Mouse (Mus musculus) left cerebral cortex, adult 11 months (tissue): ENCODE measurements around the gene Gm49368.

Source experiments
- DNase-seq: peaks from one replicate; pipeline ENCODE4 v3.0.0; 2022; ENCODE audit warnings: low spot score

The Gm49368 gene

DNA sequence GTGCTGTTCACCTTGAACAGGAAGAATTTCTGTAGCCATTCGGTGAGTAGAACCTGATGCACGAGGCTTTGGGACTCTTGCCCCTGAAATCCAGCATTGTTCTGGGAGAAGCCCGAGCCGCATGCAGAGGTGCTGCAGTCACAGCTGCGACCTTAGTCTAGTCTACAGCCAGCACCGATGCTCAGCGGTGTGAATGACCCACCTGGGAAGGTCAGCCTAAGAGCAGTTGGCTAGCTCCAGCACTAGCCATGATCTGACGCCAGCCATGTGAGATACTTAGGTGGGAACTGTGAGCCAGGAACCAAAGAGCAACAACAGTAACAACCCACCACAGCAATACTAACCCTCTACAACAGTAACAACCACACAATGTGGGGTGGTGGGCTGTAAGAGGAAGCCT, 4.6 kb upstream of the Gm49368 start:
- no peak for DNase-seq

DNA sequence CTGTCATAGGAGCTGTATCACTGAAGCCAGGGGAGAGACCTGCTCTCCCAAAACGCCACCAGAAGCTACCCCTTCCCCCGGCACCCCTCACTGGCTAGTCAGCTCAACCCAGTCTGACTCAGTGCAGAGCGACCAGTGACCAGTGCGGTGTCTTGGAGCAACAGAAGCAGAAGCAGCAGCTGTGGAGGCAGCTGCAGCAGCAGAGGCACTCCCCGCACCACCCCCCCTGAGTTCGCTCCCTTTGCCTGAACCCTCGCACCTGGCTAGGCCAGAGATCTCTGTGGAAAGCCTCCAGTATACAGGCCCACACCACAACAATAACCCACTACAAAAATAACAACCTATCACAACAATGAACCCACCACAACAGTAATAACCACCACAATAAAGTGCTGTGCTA, 3.9 kb upstream of the Gm49368 start:
- DNase-seq, result no peak

DNA sequence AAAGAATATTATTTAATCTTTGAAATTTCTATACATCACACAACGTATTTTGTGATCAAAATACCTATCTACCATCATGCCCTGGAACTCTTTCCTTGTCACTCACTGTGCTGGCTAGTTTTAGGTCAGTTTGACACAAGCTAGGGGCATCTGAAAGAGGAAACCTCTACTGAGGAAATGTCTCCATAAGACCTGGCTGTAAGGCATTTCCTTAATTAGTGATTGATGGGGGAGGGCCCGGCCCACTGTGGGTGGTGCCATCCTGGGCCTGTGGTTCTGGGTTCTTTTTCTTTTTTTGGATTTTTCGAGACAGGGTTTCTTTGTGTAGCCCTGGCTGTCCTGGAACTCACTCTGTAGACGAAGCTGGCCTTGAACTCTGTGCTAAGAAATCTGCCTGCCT, 3.4 kb upstream of the Gm49368 start:
- DNase-seq, result no peak

DNA sequence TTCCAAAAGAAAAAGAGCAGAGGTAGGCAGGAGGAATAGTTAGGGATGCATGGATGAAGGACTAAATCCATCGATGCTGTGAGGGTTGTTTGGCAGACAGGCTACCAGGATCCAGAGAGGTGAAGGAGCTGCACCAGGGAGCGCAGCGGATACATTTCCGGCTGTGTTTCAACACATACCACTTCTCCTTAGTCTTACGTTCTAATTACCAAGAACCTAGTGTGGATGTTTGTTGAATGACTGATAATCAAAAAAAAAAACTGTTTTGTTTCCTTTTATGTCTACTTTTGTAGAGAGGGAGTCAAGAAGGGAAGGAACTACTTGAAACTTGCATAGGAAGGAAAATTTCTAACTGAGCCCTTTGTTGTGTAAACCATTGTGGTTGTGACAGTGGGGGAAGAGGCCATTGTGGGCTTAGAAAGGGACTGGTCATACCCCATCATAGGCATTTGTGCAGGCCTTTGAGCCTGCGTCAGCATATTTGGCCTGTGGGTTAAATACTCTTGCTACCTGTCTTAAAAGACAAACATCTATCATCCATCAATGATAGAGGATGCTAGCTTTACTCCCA, 813 bp downstream of the Gm49368 start:
- no peak for DNase-seq

DNA sequence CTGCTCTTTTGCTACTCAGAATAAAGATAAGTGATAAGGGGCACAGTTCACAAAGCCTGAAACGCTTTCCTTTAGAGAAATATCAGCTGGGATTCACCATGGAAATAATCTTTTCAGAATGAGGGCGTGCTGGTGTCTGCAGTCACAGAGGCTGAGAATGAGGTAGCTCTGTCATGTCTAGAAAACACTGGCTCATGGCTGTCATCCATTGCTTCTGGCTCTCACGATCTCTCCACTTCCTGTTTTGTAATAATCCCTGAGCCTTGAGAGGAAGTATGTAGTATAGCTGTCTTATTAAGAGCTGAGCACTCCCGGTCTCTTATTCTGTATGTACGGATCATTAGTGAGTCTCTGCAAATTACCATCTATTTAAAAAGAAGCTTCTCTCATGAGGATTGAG, 3.1 kb downstream of the Gm49368 start:
- no peak for DNase-seq

DNA sequence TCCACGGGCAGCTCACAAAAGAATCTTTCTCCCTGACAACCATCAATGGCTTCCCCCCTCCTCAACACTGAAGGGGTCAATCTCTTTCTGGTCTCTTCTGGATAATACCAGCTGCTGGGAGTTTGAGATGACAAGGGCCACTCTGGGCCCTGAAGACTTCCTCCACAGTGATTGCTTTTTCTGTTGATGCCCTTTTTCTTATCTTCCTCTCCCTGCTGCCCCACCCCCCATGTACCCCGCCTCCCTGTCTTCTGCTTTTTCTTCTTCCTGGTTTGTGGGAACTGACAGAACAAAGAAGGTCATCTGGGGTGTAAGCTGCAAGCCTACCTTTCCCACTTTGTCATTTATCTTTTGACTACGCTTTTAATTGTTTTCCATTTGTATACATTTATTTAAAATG, 5.4 kb downstream of the Gm49368 start:
- no peak for DNase-seq

DNA sequence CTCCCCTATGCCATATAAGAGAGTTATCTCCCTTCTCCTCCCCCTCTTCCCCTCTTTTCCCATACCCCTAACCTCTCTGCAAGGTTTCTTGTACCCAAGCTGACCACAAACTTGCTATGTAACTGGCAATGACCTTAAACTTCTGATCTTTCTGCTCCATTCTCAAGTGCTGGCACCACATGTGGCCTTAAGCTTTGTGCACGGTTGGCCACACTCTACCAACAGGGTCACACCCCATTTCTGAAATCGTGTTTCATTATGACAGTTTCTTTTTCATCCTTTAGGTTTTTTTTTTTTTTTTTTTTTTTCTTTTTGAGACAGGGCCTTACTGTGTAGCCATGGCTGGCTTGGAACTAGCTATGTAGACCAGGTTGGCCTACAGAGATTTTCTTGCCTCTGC, 7.4 kb downstream of the Gm49368 start:
- no peak for DNase-seq

DNA sequence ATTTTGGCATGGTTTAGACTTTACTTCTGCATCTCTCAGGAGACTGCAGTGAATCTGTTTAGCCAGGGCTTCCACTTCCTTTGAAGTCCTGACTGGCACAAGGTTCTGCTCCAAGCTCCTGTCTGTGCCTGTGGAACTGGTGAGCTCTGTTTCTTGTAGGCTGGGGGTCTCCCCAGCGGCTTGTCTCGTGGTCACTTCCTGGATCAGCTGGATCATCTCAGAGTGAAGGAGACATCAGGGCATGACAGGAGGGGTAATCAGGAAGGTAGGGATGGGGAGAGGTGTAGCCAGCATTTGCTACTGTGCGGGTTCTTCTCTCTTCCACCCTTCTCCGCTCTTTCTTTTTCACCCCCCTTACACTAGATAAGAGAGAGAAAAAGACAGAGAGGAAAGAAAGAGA, 9.3 kb downstream of the Gm49368 start:
- DNase-seq, result no peak

DNA sequence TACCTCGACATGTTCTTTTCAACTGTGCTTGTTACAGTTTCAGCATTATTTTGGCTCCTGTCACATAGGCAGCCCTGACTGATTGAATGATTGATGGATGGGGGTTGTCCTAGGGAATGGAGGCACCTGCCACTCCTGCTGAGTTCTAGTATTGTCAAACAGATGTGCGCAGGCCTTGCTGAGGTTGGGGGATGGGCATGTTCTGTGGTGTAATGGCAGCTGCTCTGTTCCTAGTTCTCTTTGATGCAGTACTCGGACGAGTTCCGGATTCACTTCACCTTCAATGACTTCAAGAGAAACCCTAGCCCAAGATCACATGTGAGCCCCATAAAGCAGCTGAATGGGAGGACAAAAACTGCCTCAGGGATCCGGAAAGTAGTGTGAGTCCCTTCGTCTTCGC, 17.5 kb downstream of the Gm49368 start:
- no peak for DNase-seq

DNA sequence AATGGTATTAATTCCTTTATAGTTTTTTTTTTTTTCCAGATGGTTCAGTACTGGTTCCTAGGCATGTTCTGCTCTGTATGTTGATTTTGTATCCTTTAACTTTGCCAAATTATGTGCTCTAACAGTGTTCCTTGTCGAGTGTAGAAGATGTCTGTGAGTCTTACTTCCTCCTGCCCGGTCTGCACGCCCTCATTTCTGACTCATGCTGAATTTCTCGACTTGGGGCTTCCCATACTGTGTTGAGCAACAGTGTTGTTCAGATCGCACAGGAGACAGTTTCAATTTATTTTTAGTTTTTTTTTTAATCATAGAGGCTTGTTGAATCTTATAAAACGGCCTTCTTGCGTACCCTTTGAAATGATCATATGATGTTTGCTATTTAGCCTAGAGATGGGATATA, 26.7 kb downstream of the Gm49368 start:
- no peak for DNase-seq

DNA sequence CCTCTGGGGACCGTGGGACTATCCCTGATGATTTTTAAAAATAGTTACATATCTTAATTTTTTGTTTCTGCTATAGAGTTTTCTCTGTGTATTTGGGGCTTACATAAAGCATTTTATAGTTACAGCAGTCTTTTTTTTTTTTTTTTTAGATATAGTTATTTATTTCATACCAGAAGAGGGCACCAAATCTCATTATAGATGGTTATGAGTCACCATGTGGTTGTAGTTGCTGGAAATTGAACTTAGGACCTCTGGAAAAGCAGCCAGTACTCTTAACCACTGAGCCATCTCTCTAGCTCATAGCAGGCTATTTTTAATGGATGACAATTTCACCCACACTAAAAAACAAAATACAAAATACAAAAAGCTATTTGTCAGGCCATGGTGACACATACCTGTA, 35.7 kb downstream of the Gm49368 start:
- DNase-seq, result no peak

DNA sequence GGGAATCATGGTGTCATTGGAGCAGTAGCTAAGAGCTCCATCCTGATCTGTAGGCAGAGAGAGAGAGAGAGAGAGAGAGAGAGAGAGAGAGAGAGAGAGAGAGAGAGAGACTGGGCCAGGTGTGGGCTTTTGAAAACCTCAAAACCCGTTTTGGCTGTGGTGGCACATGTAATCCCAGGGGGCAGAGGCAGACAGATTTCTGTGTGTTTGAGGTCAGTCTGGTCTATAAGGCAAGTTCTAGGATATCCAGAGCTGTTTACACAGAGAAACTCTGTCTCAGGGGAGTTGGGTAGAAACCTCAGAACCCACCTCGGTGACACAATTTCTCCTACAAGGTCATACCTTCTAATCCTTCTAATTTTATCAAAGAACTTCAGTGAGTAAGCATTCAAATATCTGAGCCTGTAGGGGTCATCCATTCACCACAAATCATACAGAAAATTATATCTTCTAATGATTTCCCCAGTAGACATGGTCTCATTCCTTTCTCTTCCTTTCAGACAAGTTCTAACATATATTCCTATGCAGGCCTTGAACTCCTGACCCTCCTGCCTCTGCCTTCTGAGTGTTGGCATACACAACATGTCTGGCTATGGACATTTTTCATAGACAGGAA, 38.4 kb downstream of the Gm49368 start:
- DNase-seq, result no peak

DNA sequence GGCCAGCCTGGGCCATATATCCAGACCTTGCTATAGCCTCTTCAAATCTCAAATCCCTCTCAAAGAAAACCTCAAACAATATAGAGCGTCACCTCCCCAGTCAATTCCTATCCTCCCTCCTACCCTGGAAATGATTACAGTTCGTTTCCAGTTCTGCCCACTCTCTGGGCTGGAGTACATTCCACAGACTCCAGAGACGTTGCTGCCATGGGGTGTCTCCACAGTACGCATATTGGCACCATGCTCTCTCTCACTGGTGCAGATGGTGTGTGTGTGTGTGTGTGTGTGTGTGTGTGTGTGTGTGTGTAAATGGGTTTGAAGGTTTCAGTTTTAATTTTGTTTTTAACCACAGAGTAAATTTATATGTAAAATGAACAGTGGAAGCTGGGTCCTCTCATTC, 42.8 kb downstream of the Gm49368 start:
- no peak for DNase-seq

DNA sequence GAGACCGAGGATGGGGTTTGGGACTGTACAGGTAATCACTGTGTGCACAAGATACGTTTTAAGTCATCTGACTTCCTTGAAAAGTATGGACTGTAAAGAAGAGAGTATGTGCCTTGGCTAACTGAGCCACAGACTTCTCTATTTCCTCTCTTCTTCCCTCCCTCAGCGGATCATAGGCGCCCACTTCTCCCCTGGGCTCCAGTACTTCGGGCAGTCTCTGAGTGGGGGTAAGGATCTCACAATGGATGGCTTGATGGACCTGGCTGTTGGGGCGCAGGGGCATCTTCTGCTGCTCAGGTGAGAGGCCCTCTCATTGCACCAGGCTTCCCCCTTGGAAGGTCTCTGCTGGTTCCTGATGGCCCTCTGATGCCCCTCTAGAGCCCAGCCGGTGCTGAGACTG, 45.0 kb downstream of the Gm49368 start:
- no peak for DNase-seq

DNA sequence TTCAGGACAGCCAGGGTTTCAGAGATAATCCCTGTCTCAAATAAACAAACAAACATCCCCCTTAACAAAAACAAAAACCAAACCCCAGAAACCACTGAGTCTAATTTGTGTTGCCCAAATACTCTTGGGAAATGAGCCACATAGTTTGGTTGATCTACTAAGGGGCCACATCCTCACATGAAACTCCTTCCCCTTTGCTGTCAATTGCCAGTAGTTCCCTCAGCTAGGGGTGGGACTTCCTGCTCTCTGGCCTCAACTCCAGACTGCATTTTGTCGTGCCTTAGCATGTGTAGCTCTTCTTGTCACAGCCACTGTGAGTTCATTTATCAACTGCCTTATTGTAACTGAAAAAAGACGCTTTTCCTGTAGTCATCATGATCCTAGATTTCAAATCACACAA, 47.8 kb downstream of the Gm49368 start:
- no peak for DNase-seq

DNA sequence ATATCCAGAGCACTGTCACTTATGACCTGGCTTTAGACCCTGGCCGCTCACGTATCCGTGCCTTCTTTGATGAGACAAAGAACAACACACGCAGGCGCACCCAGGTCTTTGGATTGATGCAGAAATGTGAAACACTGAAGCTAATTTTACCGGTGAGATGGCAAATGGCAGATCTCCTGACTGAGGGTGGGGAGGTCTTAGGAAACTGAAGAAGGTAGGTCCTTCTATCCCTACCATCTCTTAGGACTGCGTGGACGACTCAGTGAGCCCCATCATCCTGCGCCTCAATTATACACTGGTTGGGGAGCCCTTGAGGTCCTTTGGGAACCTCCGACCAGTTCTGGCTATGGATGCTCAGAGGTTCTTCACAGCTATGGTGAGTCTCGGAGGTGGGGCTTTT, 49.6 kb downstream of the Gm49368 start:
- DNase-seq, result no peak

DNA sequence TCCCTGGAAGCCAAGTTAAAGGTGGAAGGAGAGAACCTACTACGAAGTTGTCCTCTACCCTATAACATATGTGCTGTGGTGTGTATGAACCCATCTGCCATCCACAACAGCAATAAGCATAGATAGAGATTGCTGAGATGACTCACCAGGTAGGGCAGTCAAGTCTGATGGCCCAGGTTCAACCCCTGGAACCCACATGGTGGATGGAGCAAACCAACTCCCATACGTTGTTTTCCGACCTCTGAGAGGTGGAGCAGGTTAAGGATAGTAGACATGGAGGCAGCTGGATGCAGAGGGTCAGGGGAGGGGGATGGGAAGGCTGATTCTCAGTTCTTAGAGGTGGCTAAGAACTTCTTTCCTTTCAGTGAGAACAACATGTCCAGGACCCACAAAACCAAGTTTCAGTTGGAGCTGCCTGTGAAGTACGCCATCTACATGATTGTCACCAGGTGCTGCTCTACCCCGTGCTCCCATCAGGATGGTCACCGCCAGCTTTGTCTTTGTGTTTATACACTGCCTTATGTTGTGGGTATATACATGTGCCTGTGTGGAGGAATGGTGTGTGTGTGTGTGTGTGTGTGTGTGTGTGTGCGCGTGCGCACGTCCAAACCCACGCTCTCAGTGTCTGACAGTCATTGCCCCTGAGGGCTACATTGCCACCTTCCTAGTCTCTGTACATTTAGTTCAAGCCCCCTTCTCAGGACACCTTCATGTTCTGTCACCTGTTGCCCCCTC, 52.1 kb downstream of the Gm49368 start:
- no peak for DNase-seq

DNA sequence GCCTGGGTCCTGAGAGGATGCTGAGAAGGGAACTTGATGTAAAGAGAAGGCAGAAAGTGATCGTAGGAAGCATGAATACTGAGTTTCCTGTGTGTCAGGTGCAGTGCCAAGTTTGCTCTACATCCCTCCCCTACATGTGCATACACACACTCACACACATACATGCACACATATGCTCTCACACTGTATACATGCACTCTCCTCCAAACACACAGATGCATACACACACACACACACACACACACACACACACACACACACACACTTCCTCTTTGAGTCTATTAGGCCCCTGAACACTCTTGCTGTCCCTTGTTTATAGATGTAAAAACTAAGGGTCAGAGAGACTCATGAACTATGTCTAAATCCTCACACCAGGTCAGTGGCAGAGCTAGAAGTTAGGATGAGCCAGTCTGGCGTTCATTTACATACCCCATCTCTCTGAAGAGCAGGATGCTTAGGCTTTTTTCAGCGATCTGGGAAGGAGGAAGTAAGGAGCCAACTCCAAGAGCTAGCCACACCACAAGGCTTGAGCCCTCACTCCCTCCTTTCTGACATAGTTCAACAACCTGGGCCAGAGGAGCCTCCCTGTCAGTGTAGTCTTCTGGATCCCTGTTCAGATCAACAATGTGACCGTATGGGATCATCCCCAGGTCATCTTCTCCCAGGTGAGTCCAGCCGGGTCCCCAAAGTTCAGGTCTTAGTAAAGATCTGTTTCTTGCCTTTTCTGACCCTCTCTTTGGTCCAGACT, 52.9 kb downstream of the Gm49368 start:
- no peak for DNase-seq

DNA sequence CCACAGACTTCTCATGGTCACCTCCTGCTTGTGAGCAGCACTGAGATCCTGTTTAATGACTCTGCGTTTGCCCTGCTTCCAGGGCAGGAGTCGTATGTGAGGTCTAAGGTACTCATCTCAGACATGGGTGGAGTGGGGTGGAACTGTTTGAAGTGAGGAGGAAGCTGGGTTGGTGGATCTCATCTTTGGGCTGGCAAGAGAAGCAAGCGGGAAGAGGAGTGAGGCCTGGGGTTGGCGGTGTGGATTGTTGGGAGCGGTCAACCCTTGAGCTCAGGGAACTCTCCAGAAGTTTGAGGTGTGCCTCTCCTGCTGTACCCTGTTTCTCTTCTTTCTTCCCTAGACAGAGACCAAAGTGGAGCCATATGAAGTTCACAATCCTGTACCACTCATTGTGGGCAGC, 53.9 kb downstream of the Gm49368 start:
- DNase-seq, result no peak

DNA sequence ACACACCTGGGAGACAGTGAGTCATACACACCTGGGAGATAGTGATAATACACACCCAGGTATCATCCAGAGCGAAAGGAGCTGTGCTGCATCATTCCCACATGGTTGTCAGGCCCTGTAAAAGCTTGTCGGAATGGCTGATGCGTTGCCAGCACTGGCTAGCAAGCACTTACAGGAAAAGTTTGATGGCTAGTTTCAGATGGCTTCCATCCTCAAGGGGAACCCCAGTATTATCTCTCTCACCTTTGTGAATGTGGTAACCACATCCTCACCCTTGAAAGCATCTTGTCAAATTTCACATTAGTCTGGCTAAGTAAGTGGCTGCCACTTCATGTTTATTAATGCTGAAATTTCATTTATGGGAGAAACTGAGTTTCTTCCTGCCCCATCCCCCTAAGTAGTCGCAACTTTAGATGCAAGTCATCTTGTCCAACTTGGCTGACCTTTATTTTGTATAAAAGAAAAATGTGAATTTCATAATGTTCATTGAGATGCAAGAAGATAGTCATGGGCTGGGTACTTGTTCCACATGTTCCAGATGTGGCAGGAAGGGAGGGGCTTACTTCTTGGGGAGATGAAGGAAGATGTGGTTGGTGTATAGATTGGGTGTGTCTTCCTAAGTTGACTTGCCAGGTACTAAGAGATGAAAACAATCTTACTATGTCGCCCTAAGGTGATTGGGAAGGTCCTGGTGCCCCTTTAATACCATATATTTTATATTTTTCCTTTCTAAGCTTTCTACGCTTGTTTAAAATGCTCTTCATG, 57.4 kb downstream of the Gm49368 start:
- DNase-seq, result no peak

DNA sequence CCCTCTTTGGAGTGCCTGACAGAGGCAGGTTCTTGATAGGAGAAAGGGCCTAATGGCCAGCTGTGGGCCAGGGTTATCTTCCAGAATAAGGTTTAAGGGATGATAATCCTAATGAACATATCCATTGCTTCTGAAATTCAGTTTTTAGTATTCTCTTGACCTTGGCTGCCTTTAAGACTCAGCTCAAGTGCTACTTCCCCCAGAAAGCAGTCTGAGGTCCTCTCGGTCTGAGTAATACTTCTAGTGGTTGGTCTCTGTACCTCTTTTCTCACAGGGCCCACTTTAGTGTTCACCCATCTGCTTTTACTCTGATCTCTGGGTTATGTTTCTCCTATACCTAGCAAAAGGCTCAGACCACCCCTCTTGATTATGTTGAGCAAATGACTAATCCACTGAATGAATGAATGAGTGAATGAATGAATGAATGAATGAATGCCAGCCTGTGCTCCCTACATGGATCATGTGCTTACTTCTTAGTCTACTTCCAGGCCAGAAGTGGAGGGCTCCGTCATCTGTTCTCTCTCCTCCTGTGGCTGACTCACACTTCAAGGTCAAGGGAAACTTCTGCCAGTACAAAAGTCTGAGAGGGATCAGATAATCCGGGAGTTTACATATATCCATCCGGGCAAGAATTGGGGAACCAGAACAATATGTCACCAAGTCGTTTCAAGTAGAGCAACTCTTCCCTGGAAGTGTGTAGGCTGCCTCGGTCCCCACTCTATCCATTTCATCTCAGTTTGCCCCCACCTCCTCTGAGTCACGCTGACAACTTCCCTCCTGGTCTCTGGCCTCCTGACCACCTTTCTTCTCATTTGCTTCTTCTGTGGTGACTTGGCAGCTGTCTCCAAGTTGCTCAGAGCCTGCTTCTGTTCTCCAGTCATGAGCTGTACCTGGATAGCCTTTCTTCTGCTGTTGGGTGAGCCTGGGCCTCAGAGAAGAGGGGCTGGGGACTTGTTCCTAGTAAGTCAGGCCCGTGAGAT, 66.5 kb downstream of the Gm49368 start, which contains the start of gene Itgax:
TSS of gene Itgax (plus strand) at position 807 of the 980 bp plus-strand sequence.
- no peak for DNase-seq
